8 mouse cellular contexts compared by ENCODE assay signal in the genomic region with DNA sequence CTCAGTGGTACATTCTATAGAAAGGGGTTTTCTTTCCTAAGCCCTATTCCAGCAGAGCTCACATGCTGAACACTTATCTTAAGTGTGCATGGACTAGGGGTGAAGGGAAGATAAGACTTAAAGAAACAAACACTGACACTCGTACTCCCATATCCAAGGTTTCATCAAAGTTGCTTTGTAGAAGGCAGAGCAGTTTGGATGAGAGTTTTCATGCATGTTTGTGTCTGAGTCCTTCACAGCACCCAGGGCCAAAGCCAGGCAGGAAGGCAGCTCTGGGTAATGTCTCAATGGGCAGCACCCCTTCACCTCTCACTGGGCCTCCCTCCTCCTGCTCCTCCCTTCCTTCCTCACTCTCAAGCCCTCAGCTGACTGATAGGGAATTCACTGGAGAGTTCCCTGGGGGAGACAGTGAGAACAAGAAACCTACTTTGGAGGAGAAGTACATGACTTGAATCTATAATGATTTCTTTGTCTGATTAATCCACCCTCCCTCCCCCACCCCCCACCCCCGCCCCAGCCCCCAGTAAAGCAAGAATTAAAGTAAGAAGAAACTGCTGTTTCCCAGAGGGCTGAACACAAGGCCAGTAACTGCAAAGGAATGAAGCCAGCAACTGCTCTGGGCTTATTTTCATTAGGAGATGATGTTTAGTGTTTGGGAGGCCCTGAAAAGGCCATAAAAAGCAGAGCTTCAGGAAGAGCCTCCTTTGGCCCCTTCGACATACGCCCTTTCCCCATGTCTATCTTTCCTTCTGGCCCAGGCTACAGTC.
DNase-seq lines count a peak whose midpoint lies in the region; ATAC-seq and TF ChIP-seq lines count a peak whose summit lies in the region.

No protein-coding gene starts in this region.

- peak overlapping the region; percentile 88 for H3K27ac ChIP-seq in heart, embryonic 10.5 days
- H3K27ac ChIP-seq in kidney, embryonic 16.5 days (ENCODE audit: low read length), result peak overlapping the region; percentile 86

- H3K4me3 ChIP-seq in C2C12 (ENCODE audit: insufficient read depth, poor library complexity, severe bottlenecking), result no peak overlapping the region
- peak overlapping the region; percentile 15; the same call in 1 of the 2 replicates for H3K4me3 ChIP-seq in heart, embryonic 10.5 days
- H3K4me3 ChIP-seq in kidney, embryonic 16.5 days (ENCODE audit: low read length), result no peak overlapping the region

- no peak overlapping the region for H3K9ac ChIP-seq in kidney, embryonic 16.5 days (replicated peaks; ENCODE audit: low read length)

- no peaks in the 10 kb centered on the region for H3K79me3 ChIP-seq in C2C12 (ENCODE audit: low read depth)

- H3ac ChIP-seq in C2C12 (ENCODE audit: control insufficient read depth, insufficient read length, low read depth), result peak overlapping the region; percentile 22

- H3K9me3 ChIP-seq in heart, embryonic 10.5 days, result no peaks in the 10 kb centered on the region
- no peaks in the 10 kb centered on the region for H3K9me3 ChIP-seq in kidney, embryonic 16.5 days (ENCODE audit: low read length)

- WGBS in heart, embryonic 10.5 days, result 14% methylated on average over 4 of the region's 4 CpGs
- WGBS in kidney, embryonic 16.5 days, result 35% methylated on average over 4 of the region's 4 CpGs

- H3K27me3 ChIP-seq in C2C12 (ENCODE audit: control insufficient read depth, insufficient read depth, insufficient read length), result no peaks in the 10 kb centered on the region
- no peaks in the 10 kb centered on the region for H3K27me3 ChIP-seq in heart, embryonic 10.5 days (ENCODE audit: insufficient read depth, poor library complexity, severe bottlenecking)
- no peaks in the 10 kb centered on the region for H3K27me3 ChIP-seq in kidney, embryonic 16.5 days (ENCODE audit: insufficient read depth, low read length)

- peaks cover 26% of the 10 kb centered on the region for H3K4me1 ChIP-seq in heart, embryonic 10.5 days
- peaks cover 16% of the 10 kb centered on the region for H3K4me1 ChIP-seq in kidney, embryonic 16.5 days (ENCODE audit: insufficient read depth, low read length)

- ATAC-seq in common myeloid progenitor, adult 5-6 weeks (replicated peaks; ENCODE audit: low read depth, poor library complexity, severe bottlenecking), result peak; percentile 81
- peak; percentile 75 for ATAC-seq in kidney, embryonic 16.5 days (ENCODE audit: low FRiP score, low TSS enrichment)

- no peak for TF ChIP-seq CTCF in C2C12 (IDR thresholded peaks at IDR 0.05; ENCODE audit: control insufficient read depth, insufficient read depth, insufficient read length)

- no peaks in the 10 kb centered on the region for H3K79me2 ChIP-seq in C2C12 (ENCODE audit: control insufficient read depth, insufficient read depth)

- no peak overlapping the region for H3K4me2 ChIP-seq in kidney, embryonic 16.5 days (replicated peaks; ENCODE audit: low read depth, low read length)

- H3K36me3 ChIP-seq in C2C12 (ENCODE audit: control insufficient read depth, insufficient read depth), result no peaks in the 10 kb centered on the region
- H3K36me3 ChIP-seq in heart, embryonic 10.5 days, result no peaks in the 10 kb centered on the region
- no peaks in the 10 kb centered on the region for H3K36me3 ChIP-seq in kidney, embryonic 16.5 days (ENCODE audit: insufficient read depth, low read length)

- DNase-seq in heart, embryonic 10.5 days (ENCODE audit: low spot score), result peak; percentile 82
- DNase-seq in lung, postnatal 36 days, result peak; percentile 73
- DNase-seq in left cerebral cortex, adult 11 months (ENCODE audit: low spot score), result no peak
- no peak for DNase-seq in cerebellum, adult 8-10 months
- no peak for DNase-seq in right cerebral cortex, postnatal 14 days

TF ChIP-seq in C2C12, 6 proteins besides CTCF, POLR2A, EP300 and RAD21:
- TF ChIP-seq FOSL1 (IDR thresholded peaks at IDR 0.05; ENCODE audit: insufficient read depth, low read length, poor library complexity, severe bottlenecking) (no peak), MYOD1 (IDR thresholded peaks at IDR 0.05; ENCODE audit: control insufficient read depth, insufficient read length, low read depth) (no peak), MYOG (IDR thresholded peaks at IDR 0.05; ENCODE audit: control insufficient read depth, extremely low read depth, insufficient read length) (no peak), CEBPB (IDR thresholded peaks at IDR 0.05; ENCODE audit: low read depth) (no peak), MAX (IDR thresholded peaks at IDR 0.05) (no peak), USF1 (IDR thresholded peaks at IDR 0.05; ENCODE audit: low read depth) (no peak)

Comparison
In these comparisons a context has a peak if more than half of its experiments do, and no peak if none do; other contexts are left out.
1. DNase-seq: peak in heart, embryonic 10.5 days (single experiment) and lung, postnatal 36 days (single experiment); none in left cerebral cortex, adult 11 months (single experiment), cerebellum, adult 8-10 months (single experiment) and right cerebral cortex, postnatal 14 days (single experiment).